Mouse (Mus musculus): ENCODE results near the gene Rhox3a.
"Not testable (repeated sequence)": the region's sequence is repeated elsewhere in the genome, so short reads cannot be mapped to it uniquely, and the experiment has no call there.

GRCm38 (mm10) chrX:37244676-37245075 is 5.0 kb upstream of the Rhox3a start, which contains the start of gene Rhox2a:
- TF ChIP-seq CTCF, EP300 (IDR thresholded peaks at IDR 0.05; ENCODE audit: low read depth): not testable (repeated sequence)
